Mouse (Mus musculus) heart, postnatal 0 days (tissue): Measurements from ENCODE around the gene Gart.

ENCODE experiments used
- CTCF ChIP-seq: IDR thresholded peaks from 2 replicates; pipeline ENCODE4 v1.5.1; 2016; ENCODE audit warnings: antibody characterized with exemption, control low read depth, low read depth
- EP300 ChIP-seq: IDR thresholded peaks from 2 replicates; pipeline ENCODE4 v1.6.1; 2016; ENCODE audit warnings: antibody characterized with exemption, low read depth

- TF ChIP-seq CTCF (no peak), EP300 (no peak)
Observed at GRCm38 (mm10) chr16:91620991-91621390, 25.8 kb downstream of the Gart start.
